Mouse (Mus musculus): ENCODE measurements around the gene Mymx. TPM values are rescaled to one million over a fixed set of nuclear protein-coding genes. Genes with fewer than 3 reads are reported as not detected.
A peak's percentile ranks its signal among the peaks of the same experiment; 100 is the strongest.

Mymx gene
- polyA plus RNA-seq, 1 experiment, result 5.8 TPM

DNA sequence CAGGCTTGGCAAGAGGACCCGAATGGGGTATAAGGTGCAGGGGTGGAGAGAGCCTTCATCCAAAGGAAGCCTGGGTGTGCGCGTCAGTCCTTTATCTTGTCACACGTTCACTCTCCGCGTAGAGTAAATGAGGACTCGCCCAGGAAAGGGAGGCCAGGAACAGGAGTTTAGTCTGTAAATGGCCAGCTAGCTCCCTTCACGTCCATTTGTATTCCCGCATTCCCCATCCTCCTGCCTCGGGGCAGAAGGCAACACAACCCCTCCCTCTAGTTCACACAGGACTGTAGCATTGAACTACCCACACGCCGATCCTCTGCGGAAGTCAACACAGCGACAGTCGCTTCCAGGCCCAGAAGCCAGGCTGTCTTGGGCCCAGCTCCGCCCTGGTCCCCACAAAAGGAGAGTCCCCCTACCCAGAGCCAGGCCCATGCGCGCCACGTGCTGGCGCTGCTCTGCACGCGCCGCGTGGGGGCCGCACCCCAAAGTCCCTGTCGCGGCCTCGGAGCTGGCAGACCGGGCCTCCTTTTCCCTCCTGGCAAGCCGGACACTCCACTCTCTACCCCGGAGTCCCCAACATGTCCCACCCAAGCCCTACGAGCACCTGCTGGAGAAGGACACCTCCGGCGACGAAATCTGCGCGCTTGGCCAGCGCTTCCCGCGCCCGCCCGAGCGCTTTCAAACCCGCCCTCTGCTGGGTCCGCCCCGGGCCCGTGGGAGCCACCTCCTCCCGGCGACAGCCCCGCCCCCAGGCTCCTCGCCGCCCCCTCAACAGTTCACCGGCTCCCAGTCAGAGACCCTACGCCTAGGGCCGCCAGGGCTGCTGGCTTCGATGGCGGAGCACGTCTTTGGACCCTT is 6.8 kb downstream of the Mymx start:
- H3K4me1 ChIP-seq (ENCODE audit: control insufficient read depth, insufficient read depth, insufficient read length, low read length), result peaks cover 30% of the 10 kb centered on the region
- no peak for TF ChIP-seq POLR2A (IDR thresholded peaks at IDR 0.05; ENCODE audit: low read depth, low read length)
- 0 out of 2 replicates have a peak, but pooled peaks have one; percentile 2 for TF ChIP-seq CTCF (IDR thresholded peaks at IDR 0.05; ENCODE audit: extremely low read depth, insufficient read length, insufficient replicate concordance, low read depth, low read length)
- WGBS, result under 1% methylated on average over 57 of the region's 58 CpGs
- no peaks in the 10 kb centered on the region for H3K27me3 ChIP-seq (ENCODE audit: control insufficient read depth, insufficient read depth, low read length)
- no peaks in the 10 kb centered on the region for H3K36me3 ChIP-seq (ENCODE audit: control insufficient read depth, insufficient read depth, low read length)
- peak overlapping the region; percentile 68 for H3K4me3 ChIP-seq (ENCODE audit: low read depth, low read length)
- no peak overlapping the region for H3K27ac ChIP-seq (ENCODE audit: insufficient read depth, low read depth, low read length)

DNA sequence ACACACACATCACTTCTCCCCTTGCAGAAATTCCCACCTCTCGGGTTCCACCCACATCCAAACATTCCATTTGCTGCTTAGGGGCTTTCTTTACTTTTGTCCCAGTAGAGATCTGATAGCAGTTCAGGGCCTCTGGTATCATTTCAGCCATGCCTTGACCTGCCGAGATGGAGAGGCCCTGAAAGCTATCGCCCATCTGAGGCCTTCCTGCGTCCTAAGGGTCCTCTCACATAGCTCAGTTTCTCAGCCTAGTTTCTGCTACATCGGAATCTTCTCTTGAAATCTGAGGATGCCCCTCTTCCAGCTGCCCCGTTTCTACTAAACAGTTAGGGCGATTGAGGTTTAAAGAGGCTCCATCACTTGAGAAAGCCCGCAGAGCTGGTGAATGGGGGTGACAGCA is 7.7 kb downstream of the Mymx start:
- Histone ChIP-seq H3K27ac (ENCODE audit: insufficient read depth, low read depth, low read length) (no peak overlapping the region), H3K27me3 (ENCODE audit: control insufficient read depth, insufficient read depth, low read length) (no peaks in the 10 kb centered on the region), H3K4me1 (ENCODE audit: control insufficient read depth, insufficient read depth, insufficient read length, low read length) (peaks cover 26% of the 10 kb centered on the region), H3K36me3 (ENCODE audit: control insufficient read depth, insufficient read depth, low read length) (0 out of 2 replicates have a peak, but pooled peaks cover 3% of the 10 kb centered on the region), H3K4me3 (ENCODE audit: low read depth, low read length) (no peak overlapping the region)
- WGBS, result 66% methylated on average over 8 of the region's 8 CpGs
- TF ChIP-seq POLR2A (IDR thresholded peaks at IDR 0.05; ENCODE audit: low read depth, low read length) (no peak), CTCF (IDR thresholded peaks at IDR 0.05; ENCODE audit: extremely low read depth, insufficient read length, insufficient replicate concordance, low read depth, low read length) (no peak)

DNA sequence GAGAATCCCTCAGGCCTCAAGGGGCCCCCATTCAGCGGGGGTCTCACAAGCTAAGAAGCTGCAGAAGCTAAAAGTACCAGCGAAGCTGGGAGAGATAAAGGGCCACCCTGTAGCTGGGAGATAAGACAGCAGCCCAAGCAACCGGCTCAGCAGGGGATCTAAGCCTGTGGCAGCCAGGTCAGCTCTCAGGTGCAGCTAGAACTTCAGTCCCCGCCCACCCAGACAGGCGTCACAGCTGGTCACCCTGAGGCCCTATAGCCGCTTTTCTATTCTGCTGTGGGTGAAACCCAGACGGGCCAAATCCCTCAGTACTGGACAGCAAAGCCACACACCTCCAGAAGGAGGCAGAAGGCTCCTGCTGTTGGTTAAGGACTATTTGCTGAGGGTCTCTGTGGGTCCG is 8.4 kb downstream of the Mymx start:
- no peak overlapping the region for H3K4me3 ChIP-seq (ENCODE audit: low read depth, low read length)
- no peaks in the 10 kb centered on the region for H3K27me3 ChIP-seq (ENCODE audit: control insufficient read depth, insufficient read depth, low read length)
- 0 out of 2 replicates have a peak, but pooled peaks cover 3% of the 10 kb centered on the region for H3K36me3 ChIP-seq (ENCODE audit: control insufficient read depth, insufficient read depth, low read length)
- peaks cover 23% of the 10 kb centered on the region for H3K4me1 ChIP-seq (ENCODE audit: control insufficient read depth, insufficient read depth, insufficient read length, low read length)
- WGBS, result 48% methylated on average over 8 of the region's 8 CpGs
- TF ChIP-seq CTCF (IDR thresholded peaks at IDR 0.05; ENCODE audit: extremely low read depth, insufficient read length, insufficient replicate concordance, low read depth, low read length) (no peak), POLR2A (IDR thresholded peaks at IDR 0.05; ENCODE audit: low read depth, low read length) (no peak)
- H3K27ac ChIP-seq (ENCODE audit: insufficient read depth, low read depth, low read length), result no peak overlapping the region

DNA sequence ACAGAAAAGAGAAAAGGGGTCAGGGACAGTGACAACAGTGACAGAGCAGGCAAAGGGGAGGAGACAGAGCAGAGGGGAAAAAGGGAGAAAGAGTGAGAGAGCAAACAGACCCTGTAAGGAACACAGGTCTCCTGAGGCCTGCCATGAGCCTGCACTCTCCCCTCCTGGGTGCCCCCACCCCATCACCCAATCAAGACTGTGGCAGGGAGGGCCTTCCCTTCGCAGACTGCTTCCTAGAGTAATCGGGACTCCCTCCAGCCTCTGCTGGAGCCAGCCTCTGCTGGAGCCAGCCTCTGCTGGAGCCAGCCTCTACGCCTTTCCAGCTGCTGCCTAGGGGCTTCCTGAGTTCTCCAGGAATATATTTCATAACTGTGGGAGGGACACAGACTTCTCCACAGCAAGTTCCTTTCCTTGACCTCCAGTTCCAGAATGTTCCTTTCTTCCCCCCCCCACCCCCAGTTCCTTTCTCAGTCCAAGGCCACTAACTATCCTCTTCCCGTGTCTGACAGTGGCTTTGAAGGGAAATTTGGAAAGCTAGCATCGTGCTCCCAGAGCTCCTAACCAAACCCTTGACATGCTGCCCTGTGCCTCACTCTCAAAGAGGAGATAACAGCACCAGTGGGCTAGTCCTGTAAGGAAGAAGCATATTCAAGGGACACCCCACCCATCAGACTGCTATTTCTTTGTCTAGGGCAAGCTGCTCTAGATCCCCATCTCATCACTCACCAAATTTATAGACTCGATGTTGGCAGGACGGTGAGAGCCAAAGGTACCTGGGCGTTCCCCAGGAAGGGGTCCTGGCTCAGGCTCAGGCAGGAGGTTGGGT is 9.1 kb downstream of the Mymx start:
- Histone ChIP-seq H3K4me3 (ENCODE audit: low read depth, low read length) (peak overlapping the region; percentile 12; the same call in 1 of the 2 replicates), H3K36me3 (ENCODE audit: control insufficient read depth, insufficient read depth, low read length) (0 out of 2 replicates have a peak, but pooled peaks cover 3% of the 10 kb centered on the region), H3K27me3 (ENCODE audit: control insufficient read depth, insufficient read depth, low read length) (no peaks in the 10 kb centered on the region), H3K27ac (ENCODE audit: insufficient read depth, low read depth, low read length) (no peak overlapping the region; the same call in 1 of the 2 replicates), H3K4me1 (ENCODE audit: control insufficient read depth, insufficient read depth, insufficient read length, low read length) (peaks cover 22% of the 10 kb centered on the region)
- WGBS, result 62% methylated on average over 8 of the region's 8 CpGs
- TF ChIP-seq CTCF (IDR thresholded peaks at IDR 0.05; ENCODE audit: extremely low read depth, insufficient read length, insufficient replicate concordance, low read depth, low read length) (no peak), POLR2A (IDR thresholded peaks at IDR 0.05; ENCODE audit: low read depth, low read length) (no peak)

DNA sequence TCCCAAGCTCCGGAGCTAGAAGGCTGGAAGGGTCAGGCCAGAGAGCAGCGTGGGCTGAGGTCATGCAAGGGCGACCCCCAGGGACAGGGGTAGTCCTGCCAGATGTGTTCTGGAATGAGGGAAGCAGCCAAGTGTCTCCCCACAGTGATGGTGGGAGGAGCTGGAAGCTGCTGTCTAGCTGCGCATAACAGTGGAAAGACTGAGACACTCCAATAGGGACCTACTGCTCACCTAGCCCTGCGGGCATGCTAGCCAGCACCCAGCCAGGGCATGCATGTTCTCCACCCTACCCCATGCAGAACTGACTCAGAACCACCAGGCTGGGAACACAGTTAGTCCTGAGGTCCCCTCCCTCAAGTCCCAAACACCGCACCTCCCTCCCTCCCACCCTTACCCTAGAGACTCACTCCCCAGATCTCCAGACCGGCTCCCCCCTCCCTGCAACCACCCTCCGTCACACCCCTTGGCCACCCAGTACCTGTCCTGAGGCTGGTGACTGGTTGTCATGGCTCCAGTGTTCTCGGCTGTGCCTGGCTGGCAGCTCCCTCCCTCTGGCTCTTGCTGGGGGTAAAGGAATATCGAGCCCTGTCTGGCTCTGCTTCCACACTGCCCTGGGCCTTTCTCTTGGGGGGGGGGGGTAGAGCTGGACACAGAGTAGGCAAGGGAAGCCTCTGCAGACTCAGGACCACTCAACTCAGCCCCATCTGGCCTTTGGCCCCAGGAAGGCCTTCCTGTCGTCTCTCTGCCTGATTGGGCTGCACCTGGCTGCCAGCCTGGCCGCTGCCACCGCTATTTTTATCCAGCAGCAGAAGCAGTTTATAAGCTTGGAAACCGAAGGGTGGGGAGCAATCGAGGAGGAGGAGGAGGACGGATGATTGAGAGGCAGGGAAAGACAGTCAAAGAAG is 9.9 kb downstream of the Mymx start:
- H3K27ac ChIP-seq (ENCODE audit: insufficient read depth, low read depth, low read length), result no peak overlapping the region; the same call in none of the 2 replicates
- peaks cover 18% of the 10 kb centered on the region for H3K4me1 ChIP-seq (ENCODE audit: control insufficient read depth, insufficient read depth, insufficient read length, low read length)
- no peak for TF ChIP-seq CTCF (IDR thresholded peaks at IDR 0.05; ENCODE audit: extremely low read depth, insufficient read length, insufficient replicate concordance, low read depth, low read length)
- TF ChIP-seq POLR2A (IDR thresholded peaks at IDR 0.05; ENCODE audit: low read depth, low read length), result no peak
- WGBS, result 58% methylated on average over 16 of the region's 16 CpGs
- H3K4me3 ChIP-seq (ENCODE audit: low read depth, low read length), result 0 out of 2 replicates have a peak overlapping the region, but pooled peaks have one; percentile 10
- no peaks in the 10 kb centered on the region for H3K27me3 ChIP-seq (ENCODE audit: control insufficient read depth, insufficient read depth, low read length)
- H3K36me3 ChIP-seq (ENCODE audit: control insufficient read depth, insufficient read depth, low read length), result 0 out of 2 replicates have a peak, but pooled peaks cover 3% of the 10 kb centered on the region

DNA sequence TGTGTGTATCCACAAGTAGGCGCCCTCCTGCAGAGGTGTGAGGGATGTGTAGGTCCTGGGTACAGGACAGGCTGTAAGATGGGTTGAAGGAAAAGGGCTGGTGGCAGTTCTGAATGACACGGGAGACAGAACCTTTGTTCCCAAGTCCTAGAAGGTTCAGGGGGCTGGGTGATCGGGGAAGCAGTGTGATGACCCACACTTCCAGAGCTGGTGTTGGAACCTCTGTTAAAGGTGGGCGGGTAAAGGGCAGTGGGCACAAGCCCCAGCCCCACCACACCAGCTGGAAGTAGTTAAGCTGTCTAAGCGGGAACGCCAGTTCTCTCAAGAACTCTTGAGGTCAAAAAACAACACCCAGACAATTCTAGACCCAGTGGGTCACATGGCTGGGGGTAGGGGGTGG is 11.5 kb downstream of the Mymx start:
- no peaks in the 10 kb centered on the region for H3K27me3 ChIP-seq (ENCODE audit: control insufficient read depth, insufficient read depth, low read length)
- no peak for TF ChIP-seq CTCF (IDR thresholded peaks at IDR 0.05; ENCODE audit: extremely low read depth, insufficient read length, insufficient replicate concordance, low read depth, low read length)
- no peak for TF ChIP-seq POLR2A (IDR thresholded peaks at IDR 0.05; ENCODE audit: low read depth, low read length)
- H3K27ac ChIP-seq (ENCODE audit: insufficient read depth, low read depth, low read length), result no peak overlapping the region
- no peak overlapping the region for H3K4me3 ChIP-seq (ENCODE audit: low read depth, low read length)
- H3K4me1 ChIP-seq (ENCODE audit: control insufficient read depth, insufficient read depth, insufficient read length, low read length), result peaks cover 12% of the 10 kb centered on the region
- WGBS, result 82% methylated on average over 6 of the region's 6 CpGs
- peaks cover 3% of the 10 kb centered on the region; the same call in 1 of the 2 replicates for H3K36me3 ChIP-seq (ENCODE audit: control insufficient read depth, insufficient read depth, low read length)

Data from small intestine, adult 2 months (tissue).